Mouse (Mus musculus) midbrain, embryonic 14.5 days (tissue): ENCODE data around the gene Ube2o. TPM values are rescaled to one million over a fixed set of nuclear protein-coding genes. Genes with fewer than 3 reads are reported as not detected.
A peak's percentile ranks its signal among the peaks of the same experiment; 100 is the strongest.

Source experiments
- ATAC-seq: fragments of 200-750 bp; cut with Nextera tagmentation; 2 replicates; pipeline ENCODE4 v1.8.0; 2017; ENCODE audit warnings: moderate number of reproducible peaks, moderate library complexity; ENCODE audit not compliant: low FRiP score, low TSS enrichment
- DNase-seq: peaks from one replicate; pipeline ENCODE4 v3.0.0-alpha.2; 2015
- H3K27ac ChIP-seq: fragments of 300-500 bp; sonication (generic); replicated peaks from 2 replicates; pipeline ENCODE4 v1.5.1; 2014; ENCODE audit warnings: mild to moderate bottlenecking, low read depth, low read length, moderate library complexity
- H3K27me3 ChIP-seq: fragments of 300-500 bp; sonication (generic); 2 replicates; pipeline ENCODE4 v1.6.1; 2014; ENCODE audit warnings: low read length, control low read depth, mixed read lengths; ENCODE audit not compliant: control insufficient read depth, insufficient read depth
- H3K36me3 ChIP-seq: fragments of 300-500 bp; sonication (generic); 2 replicates; pipeline ENCODE4 v1.6.1; 2014; ENCODE audit warnings: low read length, control low read depth; ENCODE audit not compliant: control insufficient read depth, insufficient read depth
- H3K4me1 ChIP-seq: fragments of 300-500 bp; sonication (generic); 2 replicates; pipeline ENCODE4 v1.6.1; 2014; ENCODE audit warnings: mild to moderate bottlenecking, antibody characterized with exemption, low read length, control low read depth; ENCODE audit not compliant: control insufficient read depth, insufficient read depth
- H3K4me2 ChIP-seq: fragments of 300-500 bp; sonication (generic); 2 replicates; pipeline ENCODE4 v1.6.1; 2014; ENCODE audit warnings: mild to moderate bottlenecking, low read length, moderate library complexity
- H3K4me3 ChIP-seq: fragments of 300-500 bp; sonication (generic); replicated peaks from 2 replicates; pipeline ENCODE4 v1.5.1; 2014; ENCODE audit warnings: low read depth, low read length
- H3K9ac ChIP-seq: fragments of 300-500 bp; sonication (generic); replicated peaks from 2 replicates; pipeline ENCODE4 v1.6.1; 2014; ENCODE audit warnings: mild to moderate bottlenecking, low read length, moderate library complexity
- H3K9me3 ChIP-seq: fragments of 300-500 bp; sonication (generic); 2 replicates; pipeline ENCODE4 v1.6.1; 2016; ENCODE audit warnings: low read length, control low read depth, mixed read lengths; ENCODE audit not compliant: control insufficient read depth
- WGBS: fragments of 180-500 bp; shearing (Covaris S2); extraction: QIAGEN DNeasy Blood & Tissue Kit; methylation state at CpG from one replicate; pipeline ENCODE4 v1.1.7; 2014; 5-methylcytosine and 5-hydroxymethylcytosine counted together
- polyA plus RNA-seq: library from polyadenylated mRNA; unstranded; fragments of >200 nt; fragmentation: Nextera tagmentation; extraction: Ambion mirVana; gene quantifications from 2 replicates; pipeline ENCODE4 v1.2.1, GENCODE M21; 2014

The Ube2o gene
- polyA plus RNA-seq, 1 experiment from 2014 or later = 26.9 TPM

- no peaks in the 10 kb centered on the region for H3K9me3 ChIP-seq
- peak overlapping the region; percentile 76 for H3K4me2 ChIP-seq
- DNase-seq = peak; percentile 39
- H3K27ac ChIP-seq = peak overlapping the region; percentile 95
- ATAC-seq = no peak
- H3K27me3 ChIP-seq = no peaks in the 10 kb centered on the region
- H3K4me1 ChIP-seq = peaks cover 26% of the 10 kb centered on the region
- peak overlapping the region; percentile 98 for H3K9ac ChIP-seq
- peak overlapping the region; percentile 87 for H3K4me3 ChIP-seq
- no peaks in the 10 kb centered on the region for H3K36me3 ChIP-seq
- 18% methylated on average over 10 of the region's 10 CpGs for WGBS
These were observed 1.1 kb downstream of the Ube2o start for GRCm38 (mm10) chr11:116580031-116580652.

GRCm38 (mm10) chr11:116579280-116579679, 2.0 kb downstream of the Ube2o start:
- no peaks in the 10 kb centered on the region for H3K36me3 ChIP-seq
- no peak for DNase-seq
- H3K4me1 ChIP-seq = peaks cover 34% of the 10 kb centered on the region
- H3K4me3 ChIP-seq = no peak overlapping the region
- H3K9me3 ChIP-seq = no peaks in the 10 kb centered on the region
- peak overlapping the region; percentile 76 for H3K4me2 ChIP-seq
- 98% methylated on average over 3 of the region's 3 CpGs for whole genome bisulfite sequencing
- H3K27me3 ChIP-seq = no peaks in the 10 kb centered on the region
- H3K9ac ChIP-seq = no peak overlapping the region
- no peak overlapping the region for H3K27ac ChIP-seq
- ATAC-seq = no peak

GRCm38 (mm10) chr11:116575396-116575795, 5.9 kb downstream of the Ube2o start:
- WGBS = 81% methylated on average over 2 of the region's 2 CpGs

GRCm38 (mm10) chr11:116574982-116575381, 6.3 kb downstream of the Ube2o start:
- Histone ChIP-seq H3K4me1 (peaks cover 44% of the 10 kb centered on the region), H3K36me3 (no peaks in the 10 kb centered on the region), H3K9ac (no peak overlapping the region), H3K9me3 (no peaks in the 10 kb centered on the region), H3K4me3 (no peak overlapping the region), H3K4me2 (no peak overlapping the region; the same call in 1 of the 2 replicates), H3K27me3 (no peaks in the 10 kb centered on the region), H3K27ac (no peak overlapping the region)
- no peak for DNase-seq
- WGBS = 62% methylated on average over 6 of the region's 6 CpGs
- ATAC-seq = no peak

More at GRCm38 (mm10) chr11:116575396-116575795, 5.9 kb downstream of the Ube2o start:
- no peak for DNase-seq
- Histone ChIP-seq H3K4me2 (no peak overlapping the region), H3K36me3 (no peaks in the 10 kb centered on the region), H3K4me3 (no peak overlapping the region), H3K27me3 (no peaks in the 10 kb centered on the region), H3K9ac (no peak overlapping the region), H3K4me1 (peaks cover 48% of the 10 kb centered on the region), H3K9me3 (no peaks in the 10 kb centered on the region), H3K27ac (no peak overlapping the region)
- no peak for ATAC-seq

DNA sequence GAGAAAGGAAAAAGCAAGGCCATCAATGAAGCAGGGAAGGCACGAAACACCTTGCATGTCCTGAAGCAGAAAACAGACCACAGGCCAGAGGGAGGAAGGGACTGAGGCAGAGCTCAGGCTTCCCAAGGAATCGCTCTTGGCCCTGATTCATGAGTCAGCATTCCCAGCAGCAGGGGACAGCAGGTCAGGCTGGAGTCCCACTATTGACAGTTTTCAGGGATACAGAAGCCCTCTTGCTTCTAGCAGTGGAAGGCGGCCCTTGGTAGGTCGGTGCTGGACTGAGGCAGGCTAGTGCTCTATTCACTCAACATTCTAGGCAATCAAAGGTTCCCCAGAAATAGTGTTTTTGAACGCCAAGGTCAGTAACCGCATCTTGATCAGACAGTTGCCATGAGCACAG, 6.8 kb downstream of the Ube2o start:
- H3K27ac ChIP-seq = no peak overlapping the region
- H3K4me2 ChIP-seq = no peak overlapping the region; the same call in 1 of the 2 replicates
- ATAC-seq = no peak
- no peak for DNase-seq
- H3K9me3 ChIP-seq = no peaks in the 10 kb centered on the region
- WGBS = 63% methylated on average over 6 of the region's 6 CpGs
- peaks cover 42% of the 10 kb centered on the region for H3K4me1 ChIP-seq
- no peaks in the 10 kb centered on the region for H3K36me3 ChIP-seq
- H3K9ac ChIP-seq = no peak overlapping the region
- no peak overlapping the region for H3K4me3 ChIP-seq
- H3K27me3 ChIP-seq = no peaks in the 10 kb centered on the region

GRCm38 (mm10) chr11:116572756-116573543, 8.3 kb downstream of the Ube2o start:
- H3K27ac ChIP-seq = no peak overlapping the region; the same call in 1 of the 2 replicates
- no peak overlapping the region for H3K4me2 ChIP-seq
- H3K4me3 ChIP-seq = no peak overlapping the region
- no peak for ATAC-seq
- DNase-seq = no peak
- H3K27me3 ChIP-seq = no peaks in the 10 kb centered on the region
- H3K4me1 ChIP-seq = peaks cover 37% of the 10 kb centered on the region
- H3K9ac ChIP-seq = no peak overlapping the region
- H3K9me3 ChIP-seq = no peaks in the 10 kb centered on the region
- no peaks in the 10 kb centered on the region for H3K36me3 ChIP-seq
- 59% methylated on average over 12 of the region's 12 CpGs for WGBS

GRCm38 (mm10) chr11:116571767-116572679, 9.2 kb downstream of the Ube2o start:
- no peak overlapping the region for H3K4me2 ChIP-seq
- no peak overlapping the region for H3K4me3 ChIP-seq
- 89% methylated on average over 19 of the region's 19 CpGs for WGBS
- H3K9me3 ChIP-seq = no peaks in the 10 kb centered on the region
- no peak overlapping the region for H3K27ac ChIP-seq
- no peak overlapping the region for H3K9ac ChIP-seq
- DNase-seq = no peak
- H3K36me3 ChIP-seq = no peaks in the 10 kb centered on the region
- ATAC-seq = no peak
- no peaks in the 10 kb centered on the region for H3K27me3 ChIP-seq
- peaks cover 37% of the 10 kb centered on the region for H3K4me1 ChIP-seq

DNA sequence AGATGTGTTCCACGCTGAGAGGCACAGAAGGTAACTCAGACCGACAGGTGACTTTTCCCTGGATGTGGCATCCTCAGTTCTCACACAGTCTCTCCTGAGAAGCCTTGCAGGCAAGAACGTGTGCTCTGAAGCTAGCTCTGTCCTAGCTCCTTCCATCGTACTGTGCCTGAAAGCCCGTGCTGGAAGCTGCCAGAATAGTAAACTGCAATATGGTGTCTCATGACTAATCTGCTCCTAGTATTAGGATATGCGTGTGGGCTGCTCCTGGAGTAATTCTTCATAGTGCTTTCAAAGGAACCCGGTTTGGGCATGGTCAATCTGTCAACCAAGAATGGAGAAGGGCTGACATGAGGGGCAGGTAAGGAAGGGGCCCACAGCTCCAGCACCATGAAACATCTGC, 10.4 kb downstream of the Ube2o start:
- no peak overlapping the region for H3K27ac ChIP-seq
- H3K4me3 ChIP-seq = no peak overlapping the region
- H3K4me2 ChIP-seq = no peak overlapping the region
- H3K27me3 ChIP-seq = no peaks in the 10 kb centered on the region
- 88% methylated on average over 7 of the region's 7 CpGs for WGBS
- no peak for DNase-seq
- ATAC-seq = no peak
- peaks cover 30% of the 10 kb centered on the region for H3K4me1 ChIP-seq
- H3K9ac ChIP-seq = no peak overlapping the region
- H3K36me3 ChIP-seq = no peaks in the 10 kb centered on the region
- H3K9me3 ChIP-seq = no peaks in the 10 kb centered on the region
